Mouse (Mus musculus) CH12.LX (cell line): ENCODE data around the gene Folr1. TPM values are rescaled to one million over a fixed set of nuclear protein-coding genes. Genes with fewer than 3 reads are reported as not detected.

Experiments used
- DNase-seq: peaks from one replicate; pipeline ENCODE4 v3.0.0-alpha.2; 2013; ENCODE audit errors: extremely low read depth
- H3K27ac ChIP-seq: 2 replicates; pipeline ENCODE4 v1.5.1; 2012; ENCODE audit warnings: low read depth, mild to moderate bottlenecking, control low read depth, moderate library complexity; ENCODE audit not compliant: insufficient read depth
- H3K27me3 ChIP-seq: replicated peaks from 2 replicates; pipeline ENCODE3; 2012; ENCODE audit warnings: inconsistent platforms
- H3K36me3 ChIP-seq, 2 experiments: replicated peaks in 1 of 2; 2 replicates each; pipeline versions ENCODE3 to v1.6.1; 2012; ENCODE audit warnings: inconsistent platforms in 1 of 2, low read length in 1 of 2, mild to moderate bottlenecking in 1 of 2, mixed read lengths in 1 of 2, moderate library complexity in 1 of 2; ENCODE audit not compliant: control insufficient read depth in 1 of 2, insufficient read depth in 1 of 2
- H3K4me1 ChIP-seq, 2 experiments: 2 replicates each; pipeline ENCODE4 v1.6.1; 2012; ENCODE audit warnings: inconsistent platforms in 1 of 2, moderate library complexity in 1 of 2; ENCODE audit not compliant: insufficient read depth in 2 of 2, control insufficient read depth in 1 of 2
- H3K4me2 ChIP-seq: 2 replicates; pipeline ENCODE4 v1.6.1; 2012; ENCODE audit warnings: low read depth, mild to moderate bottlenecking, control low read depth; ENCODE audit not compliant: poor library complexity, insufficient read depth, severe bottlenecking
- H3K4me3 ChIP-seq, 3 experiments: fragments of 150-350 bp in 1 of 3; sonication (generic) in 1 of 3; replicated peaks in 1 of 3; 2 replicates each; pipeline versions ENCODE3 to v1.5.1; 2011 to 2012; ENCODE audit warnings: low read depth in 2 of 3, low read length in 2 of 3, mild to moderate bottlenecking in 2 of 3, moderate library complexity in 2 of 3, control low read depth in 1 of 3, improper control_type of control experiment in 1 of 3, inconsistent platforms in 1 of 3, mixed read lengths in 1 of 3; ENCODE audit not compliant: poor library complexity in 1 of 3
- H3K79me2 ChIP-seq: replicated peaks from 2 replicates; pipeline ENCODE4 v1.6.1; 2012; ENCODE audit warnings: mild to moderate bottlenecking, moderate library complexity; ENCODE audit not compliant: control insufficient read depth, poor library complexity, insufficient read depth, severe bottlenecking; ENCODE audit errors: extremely low read depth
- H3K9ac ChIP-seq: 2 replicates; pipeline ENCODE4 v1.6.1; 2012; ENCODE audit warnings: low read depth, mild to moderate bottlenecking, control low read depth, moderate library complexity; ENCODE audit not compliant: insufficient read depth
- H3K9me3 ChIP-seq: replicated peaks from 2 replicates; pipeline ENCODE3; 2012; ENCODE audit warnings: low read length, inconsistent platforms, mixed read lengths
- BHLHE40 ChIP-seq: IDR thresholded peaks from 2 replicates; pipeline ENCODE4 v1.6.1; 2011; ENCODE audit warnings: mild to moderate bottlenecking, low read depth, low read length, improper control_type of control experiment
- CHD1 ChIP-seq: IDR thresholded peaks from 2 replicates; pipeline ENCODE4 v1.6.1; 2012; ENCODE audit warnings: low read depth, low read length, improper control_type of control experiment, inconsistent platforms
- CHD2 ChIP-seq: IDR thresholded peaks from 2 replicates; pipeline ENCODE4 v1.6.1; 2011; ENCODE audit warnings: low read length, improper control_type of control experiment
- ELF1 ChIP-seq: IDR thresholded peaks from 2 replicates; pipeline ENCODE4 v1.6.1; 2014; ENCODE audit warnings: low read depth, mild to moderate bottlenecking, inconsistent platforms, low read length, improper control_type of control experiment
- ETS1 ChIP-seq: conservative IDR thresholded peaks from 2 replicates; pipeline ENCODE4 v1.6.1; 2012; ENCODE audit warnings: low read depth, mild to moderate bottlenecking, inconsistent platforms, low read length, improper control_type of control experiment, moderate library complexity
- GABPA ChIP-seq: IDR thresholded peaks from 2 replicates; pipeline ENCODE4 v1.6.1; 2012; ENCODE audit warnings: low read depth, low read length, improper control_type of control experiment, inconsistent platforms; ENCODE audit not compliant: insufficient replicate concordance
- JUND ChIP-seq: conservative IDR thresholded peaks from 2 replicates; pipeline ENCODE4 v1.6.1; 2011; ENCODE audit warnings: low read depth, low read length, improper control_type of control experiment
- KAT2A ChIP-seq: IDR thresholded peaks from 2 replicates; pipeline ENCODE4 v1.6.1; 2012; ENCODE audit warnings: low read length, improper control_type of control experiment, inconsistent platforms; ENCODE audit not compliant: insufficient replicate concordance
- MAFK ChIP-seq: IDR thresholded peaks from 2 replicates; pipeline ENCODE4 v1.6.1; 2011; ENCODE audit warnings: low read length, improper control_type of control experiment; ENCODE audit not compliant: insufficient replicate concordance
- MAX ChIP-seq: IDR thresholded peaks from 2 replicates; pipeline ENCODE4 v1.6.1; 2011; ENCODE audit warnings: low read length, improper control_type of control experiment
- MAZ ChIP-seq: IDR thresholded peaks from 2 replicates; pipeline ENCODE4 v1.6.1; 2012; ENCODE audit warnings: low read depth, mild to moderate bottlenecking, inconsistent platforms, low read length, improper control_type of control experiment, moderate library complexity
- NRF1 ChIP-seq: IDR thresholded peaks from 2 replicates; pipeline ENCODE4 v1.6.1; 2014; ENCODE audit warnings: low read depth, mild to moderate bottlenecking, inconsistent platforms, low read length, improper control_type of control experiment, moderate library complexity
- PAX5 ChIP-seq: IDR thresholded peaks from 2 replicates; pipeline ENCODE4 v1.6.1; 2012; ENCODE audit warnings: low read length, inconsistent platforms, mixed read lengths
- SIN3A ChIP-seq: IDR thresholded peaks from 2 replicates; pipeline ENCODE4 v1.6.1; 2012; ENCODE audit warnings: low read length, improper control_type of control experiment, inconsistent platforms
- SMC3 ChIP-seq: IDR thresholded peaks from 2 replicates; pipeline ENCODE4 v1.6.1; 2011; ENCODE audit warnings: low read depth, low read length, improper control_type of control experiment
- TBP ChIP-seq: conservative IDR thresholded peaks from 2 replicates; pipeline ENCODE4 v1.6.1; 2011; ENCODE audit warnings: low read depth, low read length, improper control_type of control experiment
- UBTF ChIP-seq: IDR thresholded peaks from 2 replicates; pipeline ENCODE4 v1.6.1; 2012; ENCODE audit warnings: low read depth, mild to moderate bottlenecking, inconsistent platforms, low read length, improper control_type of control experiment, moderate library complexity
- USF1 ChIP-seq: IDR thresholded peaks from 2 replicates; pipeline ENCODE4 v1.6.1; 2014; ENCODE audit warnings: low read depth, mild to moderate bottlenecking, inconsistent platforms, low read length, improper control_type of control experiment
- USF2 ChIP-seq: conservative IDR thresholded peaks from 2 replicates; pipeline ENCODE4 v1.6.1; 2011; ENCODE audit warnings: low read depth, low read length, improper control_type of control experiment
- ZC3H11A ChIP-seq: IDR thresholded peaks from 2 replicates; pipeline ENCODE4 v1.6.1; 2012; ENCODE audit warnings: low read depth, mild to moderate bottlenecking, inconsistent platforms, low read length, improper control_type of control experiment
- ZMIZ1 ChIP-seq: IDR thresholded peaks from 2 replicates; pipeline ENCODE4 v1.6.1; 2012; ENCODE audit warnings: low read depth, mild to moderate bottlenecking, inconsistent platforms, low read length, improper control_type of control experiment
- ZNF384 ChIP-seq: IDR thresholded peaks from 2 replicates; pipeline ENCODE4 v1.6.1; 2012; ENCODE audit warnings: low read depth, low read length, improper control_type of control experiment, inconsistent platforms
- dilution Hi-C: fragments of 300-500 bp; cut with MboI; formaldehyde crosslinking; loops from 2 replicates; pipeline ENCODE4 v1.14.3; 2020; ENCODE audit warnings: low sequenced_read_pairs; ENCODE audit not compliant: extremely low pct_unique_long_range_greater_than_20kb, extremely low pct_ligation_motif_present
- in situ Hi-C: fragments of 300-500 bp; cut with MboI; formaldehyde crosslinking; loops from 3 replicates; pipeline ENCODE4 v1.14.3; 2019; ENCODE audit warnings: low sequenced_read_pairs, low pct_ligation_motif_present, low pct_unique_long_range_greater_than_20kb, mixed read lengths
- polyA plus RNA-seq: library from polyadenylated mRNA; unstranded; fragments of >175 nt; gene quantifications from 2 replicates; pipeline ENCODE4 v1.2.1, GENCODE M21; 2012; ENCODE audit warnings: low read depth; ENCODE audit not compliant: insufficient read length
- total RNA-seq, 2 experiments: library from RNA; depleted of rRNA; stranded (reverse); fragments of 300-350 nt in 1 of 2; fragments of >200 nt in 1 of 2; gene quantifications; 2 replicates each; pipeline ENCODE4 v1.2.3; 2012 to 2014

The Folr1 gene
- total and polyA plus RNA-seq, 3 experiments: 0.25 TPM; not detected in 2

GRCm38 (mm10) chr7:101884160-101884559 lies 13.6 kb upstream of the Folr1 start:
- peaks cover 2 to 24% of the 10 kb centered on the region in 2 experiments; a peak in 3 of 4 replicates for H3K4me1 ChIP-seq
- dilution Hi-C loops: no loop called here
- TF ChIP-seq ELF1: no peak
- TF ChIP-seq JUND: no peak
- TF ChIP-seq CHD1: no peak
- TF ChIP-seq NRF1: no peak
- TF ChIP-seq ZC3H11A: no peak
- TF ChIP-seq KAT2A: no peak
- H3K27me3 ChIP-seq: no peaks in the 10 kb centered on the region
- in situ Hi-C loops: no loop called here
- H3K79me2 ChIP-seq: no peaks in the 10 kb centered on the region
- no peak overlapping the region for H3K9ac ChIP-seq
- H3K9me3 ChIP-seq: no peaks in the 10 kb centered on the region
- H3K4me3 ChIP-seq: no peak overlapping the region
- no peak for DNase-seq
- no peak overlapping the region for H3K4me2 ChIP-seq
- no peak overlapping the region for H3K27ac ChIP-seq
- no peaks in the 10 kb centered on the region for H3K36me3 ChIP-seq

GRCm38 (mm10) chr7:101882413-101883154 lies 12.0 kb upstream of the Folr1 start:
- Histone ChIP-seq H3K4me3 (no peak overlapping the region), H3K4me1 (peaks cover 0 to 9% of the 10 kb centered on the region in 2 experiments; a peak in 3 of 4 replicates), H3K9ac (no peak overlapping the region), H3K36me3 (no peaks in the 10 kb centered on the region), H3K4me2 (no peak overlapping the region), H3K27ac (no peak overlapping the region), H3K79me2 (no peaks in the 10 kb centered on the region), H3K9me3 (no peaks in the 10 kb centered on the region), H3K27me3 (no peaks in the 10 kb centered on the region)
- dilution Hi-C loops: no loop called here
- in situ Hi-C loops: no loop called here
- TF ChIP-seq NRF1 (no peak), ETS1 (no peak), USF1 (no peak)
- DNase-seq: no peak

- H3K27ac ChIP-seq: no peak overlapping the region
- no peak overlapping the region for H3K9ac ChIP-seq
- TF ChIP-seq JUND (no peak), MAZ (no peak), SIN3A (no peak), UBTF (no peak), ZMIZ1 (no peak), KAT2A (no peak), ZNF384 (no peak), ZC3H11A (no peak), MAX (no peak), MAFK (no peak), TBP (no peak), SMC3 (no peak), CHD2 (no peak), BHLHE40 (no peak), USF2 (no peak), NRF1 (no peak), CHD1 (no peak), GABPA (no peak), PAX5 (no peak), USF1 (no peak)
- no peaks in the 10 kb centered on the region for H3K36me3 ChIP-seq
- in situ Hi-C loops (no loop called here), dilution Hi-C loops (no loop called here)
- H3K4me3 ChIP-seq: no peak overlapping the region
- H3K4me1 ChIP-seq: no peaks in the 10 kb centered on the region; a peak in 1 of 4 replicates
- H3K27me3 ChIP-seq: no peaks in the 10 kb centered on the region
- no peak overlapping the region for H3K4me2 ChIP-seq
- no peaks in the 10 kb centered on the region for H3K79me2 ChIP-seq
- DNase-seq: no peak
- no peaks in the 10 kb centered on the region for H3K9me3 ChIP-seq
These were observed 10.3 kb upstream of the Folr1 start for GRCm38 (mm10) chr7:101880855-101881254.
